ENCODE assay signal across 28 mouse cellular contexts in genomic region chr7:118948677-118949282, GRCm38 (mm10). TPM values are rescaled to one million over a fixed set of nuclear protein-coding genes. Genes with fewer than 3 reads are reported as not detected.
DNase-seq lines count a peak whose midpoint lies in the region; ATAC-seq and TF ChIP-seq lines count a peak whose summit lies in the region.
"Had no signal": no experiment of that assay in that cellular context is flagged by ENCODE, and none has a peak within 500 bp of the region (broad histone marks: within the 10 kb centered on the region; RNA-seq: fewer than 3 reads in every experiment).

No protein-coding gene starts in this region.

- H3K9me3 ChIP-seq in forebrain, postnatal 0 days (ENCODE audit: low read length): no peaks in the 10 kb centered on the region
- H3K9me3 ChIP-seq in forebrain, embryonic 10.5 days: no peaks in the 10 kb centered on the region
- no peaks in the 10 kb centered on the region for H3K9me3 ChIP-seq in heart, embryonic 10.5 days
- H3K9me3 ChIP-seq: embryonic facial prominence, embryonic 10.5 days; embryonic facial prominence, embryonic 13.5 days; heart, embryonic 13.5 days; hindbrain, embryonic 15.5 days had no signal

- H3K36me3 ChIP-seq in forebrain, postnatal 0 days (ENCODE audit: insufficient read depth): no peaks in the 10 kb centered on the region
- no peaks in the 10 kb centered on the region for H3K36me3 ChIP-seq in forebrain, embryonic 10.5 days (replicated peaks)
- H3K36me3 ChIP-seq in heart, embryonic 10.5 days: no peaks in the 10 kb centered on the region
- H3K36me3 ChIP-seq: embryonic facial prominence, embryonic 10.5 days; embryonic facial prominence, embryonic 13.5 days; heart, embryonic 13.5 days; hindbrain, embryonic 15.5 days had no signal

- no peaks in the 10 kb centered on the region for H3K4me1 ChIP-seq in forebrain, postnatal 0 days (ENCODE audit: insufficient read depth)
- H3K4me1 ChIP-seq in forebrain, embryonic 10.5 days: peaks cover 3% of the 10 kb centered on the region; the same call in 1 of the 2 replicates
- peaks cover 11% of the 10 kb centered on the region; the same call in 1 of the 2 replicates for H3K4me1 ChIP-seq in heart, embryonic 10.5 days
- H3K4me1 ChIP-seq: embryonic facial prominence, embryonic 13.5 days; hindbrain, embryonic 15.5 days had no signal

- 34% methylated on average over 2 of the region's 2 CpGs for WGBS in forebrain, postnatal 0 days
- 71% methylated on average over 2 of the region's 2 CpGs for WGBS in forebrain, embryonic 10.5 days
- 69% methylated on average over 2 of the region's 2 CpGs for WGBS in heart, embryonic 10.5 days

- H3K9ac ChIP-seq in forebrain, postnatal 0 days: no peak overlapping the region
- H3K9ac ChIP-seq: embryonic facial prominence, embryonic 13.5 days; heart, embryonic 13.5 days; hindbrain, embryonic 15.5 days had no signal

- TF ChIP-seq CTCF in forebrain, postnatal 0 days (IDR thresholded peaks at IDR 0.05; ENCODE audit: low read depth): no peak

- no peaks in the 10 kb centered on the region for H3K27me3 ChIP-seq in forebrain, postnatal 0 days (ENCODE audit: insufficient read depth, low read length)
- H3K27me3 ChIP-seq in forebrain, embryonic 10.5 days (ENCODE audit: poor library complexity, severe bottlenecking): no peaks in the 10 kb centered on the region
- H3K27me3 ChIP-seq in heart, embryonic 10.5 days (ENCODE audit: insufficient read depth, poor library complexity, severe bottlenecking): no peaks in the 10 kb centered on the region
- H3K27me3 ChIP-seq: embryonic facial prominence, embryonic 13.5 days; heart, embryonic 13.5 days; hindbrain, embryonic 15.5 days had no signal

- H3K4me2 ChIP-seq in forebrain, postnatal 0 days (ENCODE audit: low read depth): no peak overlapping the region
- H3K4me2 ChIP-seq: embryonic facial prominence, embryonic 13.5 days; heart, embryonic 13.5 days; hindbrain, embryonic 15.5 days had no signal

- DNase-seq in forebrain, postnatal 0 days: peak; percentile 27
- no peak for DNase-seq in forebrain, embryonic 10.5 days (ENCODE audit: extremely low spot score, low spot score)
- DNase-seq in spleen, postnatal 36 days (ENCODE audit: low spot score in 2 of 2): peak; percentile 19
- no peak for DNase-seq in spleen, adult 12 weeks (ENCODE audit: low spot score)
- DNase-seq in fat pad, adult 2 months (ENCODE audit: extremely low read depth, low read depth, low spot score): peak; percentile 80
- DNase-seq in adipocyte (ENCODE audit: low spot score): no peak
- DNase-seq in heart, embryonic 10.5 days (ENCODE audit: low spot score): no peak
- DNase-seq: adrenal gland, postnatal 10 days; adrenal gland, postnatal 36 days; cerebellum, adult 11 months; cerebellum, adult 2 months; cerebellum, adult 9-11 months; cerebellum, postnatal 25 days; embryo, embryonic 11 days; gastrocnemius, adult 2 months; gastrocnemius, postnatal 14 days; heart, adult 18-20 months; heart, postnatal 14 days; heart, postnatal 4 days had no signal

- no peak overlapping the region for H3K4me3 ChIP-seq in forebrain, postnatal 0 days (ENCODE audit: low read depth, low read length)
- H3K4me3 ChIP-seq in forebrain, embryonic 10.5 days: no peak overlapping the region
- no peak overlapping the region for H3K4me3 ChIP-seq in heart, embryonic 10.5 days
- H3K4me3 ChIP-seq: embryonic facial prominence, embryonic 10.5 days; embryonic facial prominence, embryonic 13.5 days; erythroblast, embryonic 14.5 days; gastrocnemius, adult 2 months; heart, embryonic 13.5 days; hindbrain, embryonic 15.5 days had no signal

- ATAC-seq in forebrain, postnatal 0 days: peak; percentile 53
- ATAC-seq in megakaryocyte progenitor cell, adult 5-6 weeks (replicated peaks; ENCODE audit: poor library complexity): peak; percentile 52; the same call in 1 of the 2 replicates
- ATAC-seq: activated CD4-positive, CD25-positive, alpha-beta regulatory T cell, adult 4 months; forebrain, embryonic 14.5 days; intestine, postnatal 0 days had no signal

- no peak overlapping the region for H3K27ac ChIP-seq in forebrain, postnatal 0 days (ENCODE audit: low read depth, low read length)
- no peak overlapping the region for H3K27ac ChIP-seq in forebrain, embryonic 10.5 days
- H3K27ac ChIP-seq in heart, embryonic 10.5 days: no peak overlapping the region
- H3K27ac ChIP-seq: embryonic facial prominence, embryonic 10.5 days; embryonic facial prominence, embryonic 13.5 days; gastrocnemius, adult 2 months; heart, embryonic 13.5 days; hindbrain, embryonic 15.5 days had no signal

RNA-seq across cellular contexts. Expression of gene Gprc5b, which starts 46.2 kb away (rescaled TPM):
- total RNA-seq in forebrain, postnatal 0 days (2014; rRNA removed): 18.7 and 34.0 TPM in 2 replicates
- 6.7 and 6.9 TPM in 2 replicates for polyA plus RNA-seq in forebrain, postnatal 0 days (2015; fragmentation: Nextera tagmentation; extraction: Ambion mirVana)
- 9.0 and 12.2 TPM in 2 replicates for polyA plus RNA-seq in forebrain, embryonic 10.5 days (2016; fragmentation: Nextera tagmentation; extraction: Ambion mirVana)
- total RNA-seq in megakaryocyte progenitor cell, adult 5-6 weeks (2015): 0.71 and 3.3 TPM in 2 replicates
- 0.47 and 1.2 TPM in 2 replicates for total RNA-seq in megakaryocyte progenitor cell, adult 5-6 weeks (2017)
- polyA plus RNA-seq in heart, embryonic 10.5 days (2016; fragmentation: Nextera tagmentation; extraction: Ambion mirVana): 2.8 and 3.0 TPM in 2 replicates

Comparison
In these comparisons a context has a peak if more than half of its experiments do, and no peak if none do; other contexts are left out.
1. DNase-seq: peak in forebrain, postnatal 0 days (single experiment), spleen, postnatal 36 days (2 of 2) and fat pad, adult 2 months (single experiment); none in forebrain, embryonic 10.5 days (single experiment), spleen, adult 12 weeks (single experiment), adipocyte (single experiment) and heart, embryonic 10.5 days (single experiment).